Mouse (Mus musculus) lung, adult 2 months (tissue): ENCODE measurements around the gene Mpi. TPM values are rescaled to one million over a fixed set of nuclear protein-coding genes. Genes with fewer than 3 reads are reported as not detected.

Experiments
- DNase-seq: peaks from one replicate; pipeline ENCODE4 v3.0.0; 2022
- H3K4me1 ChIP-seq: fragments of 200-500 bp; 2 replicates; pipeline ENCODE4 v1.6.1; 2011; ENCODE audit warnings: low read length; ENCODE audit not compliant: control insufficient read depth, insufficient read depth
- H3K4me3 ChIP-seq: fragments of 200-500 bp; replicated peaks from 2 replicates; pipeline ENCODE3; 2011; ENCODE audit warnings: low read depth, mild to moderate bottlenecking, control low read depth, low read length; ENCODE audit errors: extremely low read depth
- CTCF ChIP-seq: fragments of 200-500 bp; IDR thresholded peaks from 2 replicates; pipeline ENCODE4 v1.5.1; 2011; ENCODE audit warnings: mild to moderate bottlenecking, low read length, control low read depth; ENCODE audit not compliant: insufficient read depth
- POLR2A ChIP-seq: fragments of 200-500 bp; IDR thresholded peaks from 2 replicates; pipeline ENCODE4 v1.6.1; 2011; ENCODE audit warnings: low read depth, mild to moderate bottlenecking, control low read depth, low read length, borderline replicate concordance; ENCODE audit errors: extremely low read depth
- WGBS: fragments of 180-500 bp; shearing (Covaris S2); methylation state at CpG from one replicate; pipeline ENCODE4 v1.1.7; 2018; 5-methylcytosine and 5-hydroxymethylcytosine counted together
- polyA plus RNA-seq: library from polyadenylated mRNA; depleted of rRNA; stranded (reverse); fragments of >200 nt; gene quantifications from 2 replicates; pipeline ENCODE4 v1.2.3, GENCODE M21; 2012

The Mpi gene
- polyA plus RNA-seq, 1 experiment: 28.4 TPM

DNA sequence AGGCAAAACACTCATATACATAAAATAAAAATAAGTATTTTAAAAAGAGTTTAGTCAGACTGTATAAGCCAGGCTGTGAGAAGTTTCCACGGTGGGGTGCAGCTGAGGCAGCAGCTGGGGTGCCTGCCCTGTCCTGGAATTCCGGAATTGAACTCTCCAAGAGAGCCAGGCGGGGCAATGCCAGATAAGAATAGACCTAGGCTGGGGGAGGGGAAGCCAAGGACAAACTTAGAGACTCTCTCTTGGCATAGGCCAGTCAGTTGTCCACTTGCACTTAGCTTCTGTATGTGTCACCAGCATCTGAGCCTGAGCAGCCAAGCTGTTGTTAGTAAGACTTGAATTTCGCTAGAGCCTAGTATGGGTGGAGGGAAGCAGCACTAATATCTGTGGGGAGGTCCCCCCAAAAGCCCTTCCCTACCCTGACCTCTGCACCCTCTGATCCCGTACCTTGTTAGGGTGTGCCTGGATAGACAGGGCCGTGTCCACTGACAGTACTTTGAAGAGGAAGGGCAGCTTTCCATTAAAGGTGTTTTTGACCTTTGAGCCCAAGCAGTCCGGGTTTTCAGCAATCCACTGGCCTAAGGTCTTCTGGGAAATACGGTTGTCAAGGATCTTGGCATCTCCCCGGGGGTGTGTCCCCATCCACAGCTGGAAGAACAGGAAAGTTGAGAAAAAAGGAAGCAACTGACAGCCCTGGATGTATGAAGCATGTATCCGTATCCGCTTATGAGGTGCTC, 2.3 kb downstream of the Mpi start:
- TF ChIP-seq CTCF (no peak), POLR2A (no peak)
- peak; percentile 29 for DNase-seq
- Histone ChIP-seq H3K4me1 (peaks cover 2% of the 10 kb centered on the region; the same call in 1 of the 2 replicates), H3K4me3 (no peak overlapping the region)
- WGBS: 72% methylated on average over 11 of the region's 11 CpGs

- DNase-seq: no peak
- WGBS: 95% methylated on average over 4 of the region's 4 CpGs
- no peak for TF ChIP-seq CTCF
- TF ChIP-seq POLR2A: no peak
- Histone ChIP-seq H3K4me1 (peaks cover 2% of the 10 kb centered on the region; the same call in 1 of the 2 replicates), H3K4me3 (no peak overlapping the region)
Observed at GRCm38 (mm10) chr9:57549186-57549585, 3.4 kb downstream of the Mpi start.

DNA sequence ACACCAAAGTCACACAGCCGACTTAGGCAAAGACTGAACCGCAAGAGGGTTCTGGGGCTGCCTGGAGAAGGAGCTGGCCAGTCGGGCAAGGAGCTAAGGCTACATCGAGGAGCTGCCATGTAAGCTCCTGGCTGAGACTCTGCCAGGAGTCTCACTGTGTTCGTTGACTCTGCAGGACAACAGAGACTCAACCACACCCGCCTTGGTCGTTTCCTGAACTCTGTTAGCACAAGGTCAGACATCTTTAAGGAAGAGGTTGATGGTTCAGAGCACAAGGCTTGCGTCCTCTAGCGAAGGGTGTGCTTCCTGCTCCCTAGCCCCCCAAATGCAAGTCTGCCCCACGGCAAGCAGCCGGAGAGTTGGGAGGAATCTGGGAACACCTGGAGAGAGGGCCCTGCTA, 4.7 kb downstream of the Mpi start:
- WGBS: 80% methylated on average over 11 of the region's 11 CpGs
- no peak for DNase-seq
- TF ChIP-seq CTCF (no peak), POLR2A (no peak)
- H3K4me3 ChIP-seq: no peak overlapping the region
- H3K4me1 ChIP-seq: peaks cover 2% of the 10 kb centered on the region; the same call in 1 of the 2 replicates

- TF ChIP-seq CTCF (no peak), POLR2A (no peak)
- H3K4me3 ChIP-seq: no peak overlapping the region
- H3K4me1 ChIP-seq: peaks cover 2% of the 10 kb centered on the region; the same call in 1 of the 2 replicates
- WGBS: 52% methylated on average over 5 of the region's 5 CpGs
- DNase-seq: no peak
Observed at GRCm38 (mm10) chr9:57547287-57547686, 5.3 kb downstream of the Mpi start.

GRCm38 (mm10) chr9:57543951-57544350, 8.6 kb downstream of the Mpi start:
- no peak for DNase-seq
- 69% methylated on average over 3 of the region's 3 CpGs for WGBS
- no peaks in the 10 kb centered on the region for H3K4me1 ChIP-seq
- TF ChIP-seq POLR2A (no peak), CTCF (no peak)
- no peak overlapping the region for H3K4me3 ChIP-seq

DNA sequence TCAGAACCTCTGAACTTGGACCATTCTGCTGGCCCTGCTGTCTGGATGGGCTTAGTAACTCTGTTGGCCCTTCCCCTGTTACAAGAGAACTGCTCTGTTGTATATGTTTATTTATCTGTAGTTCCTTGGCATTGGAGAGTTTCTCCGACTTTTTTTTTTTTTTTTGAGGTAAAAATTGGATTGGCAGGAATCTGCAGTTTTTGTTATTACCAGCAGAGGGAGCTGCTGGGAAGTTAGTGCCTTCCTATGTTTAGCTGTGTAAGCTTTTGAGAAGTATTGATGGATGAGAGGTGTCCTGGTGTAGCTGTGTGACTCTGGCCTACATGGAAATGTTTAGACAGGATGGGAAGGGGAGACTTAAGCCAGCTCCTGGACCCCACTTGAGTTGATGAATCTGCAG, 11.3 kb downstream of the Mpi start:
- DNase-seq: peak; percentile 42
- TF ChIP-seq CTCF (no peak), POLR2A (no peak)
- WGBS: 0% methylated on average over 1 of the region's 1 CpGs
- Histone ChIP-seq H3K4me3 (no peak overlapping the region), H3K4me1 (peaks cover 3% of the 10 kb centered on the region; the same call in 1 of the 2 replicates)

GRCm38 (mm10) chr9:57539550-57539949, 13.0 kb downstream of the Mpi start:
- TF ChIP-seq CTCF (no peak), POLR2A (no peak)
- no peak for DNase-seq
- WGBS: 82% methylated on average over 2 of the region's 2 CpGs
- peaks cover 3% of the 10 kb centered on the region; the same call in 1 of the 2 replicates for H3K4me1 ChIP-seq
- H3K4me3 ChIP-seq: no peak overlapping the region

DNA sequence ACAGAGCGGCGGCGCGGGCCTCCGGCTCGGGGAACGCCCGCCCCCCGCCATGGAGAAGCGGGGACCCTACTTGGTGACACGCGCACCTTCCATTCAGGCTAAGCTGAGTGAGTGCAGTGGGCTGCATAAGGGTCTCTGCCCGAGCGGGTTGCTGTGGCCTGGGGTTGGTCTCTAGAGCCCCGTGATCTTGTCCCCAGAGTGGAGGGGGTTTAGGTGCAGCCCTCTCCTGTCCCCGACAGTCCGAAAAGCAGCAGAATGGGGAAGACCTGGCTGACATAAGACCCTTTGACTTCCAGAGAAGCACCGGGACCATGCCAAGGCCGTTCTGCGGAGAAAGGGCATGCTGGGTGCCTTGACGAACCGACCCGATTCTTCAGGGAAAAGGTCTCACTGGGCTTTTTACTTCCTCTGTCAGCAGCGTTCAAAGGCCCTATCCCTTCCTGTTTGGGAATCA, 14.8 kb downstream of the Mpi start:
- Histone ChIP-seq H3K4me1 (peaks cover 3% of the 10 kb centered on the region; the same call in 1 of the 2 replicates), H3K4me3 (peak overlapping the region; percentile 72)
- no peak for TF ChIP-seq POLR2A
- TF ChIP-seq CTCF: no peak
- DNase-seq: no peak
- under 1% methylated on average over 24 of the region's 24 CpGs for WGBS

DNA sequence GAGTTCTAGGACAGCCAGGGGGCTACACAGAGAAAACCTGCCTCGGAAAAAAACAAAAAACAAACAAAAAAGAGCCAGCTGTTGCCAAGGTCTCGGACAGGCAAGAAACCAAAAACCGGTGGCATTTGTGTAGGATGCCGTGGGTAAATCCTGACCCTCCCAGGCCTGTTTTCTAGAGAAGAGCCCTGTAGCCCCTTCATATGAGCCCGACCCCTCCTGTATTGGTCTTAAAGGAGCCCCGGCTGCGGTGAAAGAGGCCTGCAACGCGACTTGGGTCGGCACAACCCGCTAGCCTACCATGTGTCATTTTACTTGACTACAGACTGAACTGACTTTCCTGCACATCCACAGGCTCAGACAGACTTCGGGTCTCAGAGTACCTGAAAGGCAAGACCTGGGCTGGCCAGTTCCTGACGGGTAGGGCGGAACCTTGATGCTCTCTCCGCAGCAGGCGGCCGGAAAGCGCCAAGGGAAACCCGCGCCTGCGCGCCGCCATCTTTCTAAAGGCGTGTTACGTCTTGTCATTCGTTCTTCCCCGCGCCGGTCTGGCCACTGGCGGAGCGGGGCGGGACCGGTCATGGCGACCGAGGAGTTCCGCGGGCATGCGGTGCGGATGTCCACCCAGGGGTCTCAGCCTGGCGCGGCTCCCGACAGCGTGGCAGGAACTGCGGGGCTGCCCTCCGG, 15.4 kb downstream of the Mpi start, which contains the start of gene Fam219b:
Gene Fam219b (plus strand): TSS at position 485 of the 684 bp plus-strand sequence.
- peak; percentile 87 for DNase-seq
- TF ChIP-seq CTCF: no peak
- TF ChIP-seq POLR2A: peak; percentile 76; the same call in 1 of the 2 replicates
- WGBS: 1% methylated on average over 45 of the region's 45 CpGs
- Histone ChIP-seq H3K4me1 (peaks cover 3% of the 10 kb centered on the region; the same call in 1 of the 2 replicates), H3K4me3 (peak within 1 kb of the TSS; percentile 72)

DNA sequence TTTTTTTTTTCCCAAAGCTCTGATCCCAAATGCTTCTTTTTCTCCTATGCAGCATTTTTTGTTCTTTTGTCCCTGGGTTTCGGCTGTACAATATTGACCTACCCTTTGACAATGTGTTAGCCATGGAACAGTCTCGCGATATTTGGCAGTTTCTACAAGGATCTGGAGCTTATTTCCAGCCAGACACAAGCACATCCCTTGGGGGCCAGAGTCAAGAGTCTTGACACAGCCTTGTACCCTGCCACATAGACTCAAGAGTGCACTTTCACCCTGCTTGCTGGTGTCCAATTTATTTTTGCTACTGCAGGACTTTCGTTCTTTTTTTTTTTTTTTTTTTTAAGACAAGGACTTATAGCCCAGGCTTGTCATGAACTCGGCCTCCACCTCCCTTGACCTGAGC, 16.2 kb downstream of the Mpi start:
- TF ChIP-seq CTCF (no peak), POLR2A (no peak)

More for the DNA sequence above, 16.2 kb downstream of the Mpi start:
- no peak for DNase-seq
- peaks cover 3% of the 10 kb centered on the region; the same call in 1 of the 2 replicates for H3K4me1 ChIP-seq
- no peak overlapping the region for H3K4me3 ChIP-seq
- 82% methylated on average over 5 of the region's 5 CpGs for WGBS
